In genomic region chr5:120151145-120151544, GRCm38 (mm10) we compare ENCODE assay signal across 14 mouse cellular contexts. TPM values are rescaled to one million over a fixed set of nuclear protein-coding genes. Genes with fewer than 3 reads are reported as not detected.
DNase-seq lines count a peak whose midpoint lies in the region; ATAC-seq and TF ChIP-seq lines count a peak whose summit lies in the region.
"Had no signal": no experiment of that assay in that cellular context is flagged by ENCODE, and none has a peak within 500 bp of the region (broad histone marks: within the 10 kb centered on the region; RNA-seq: fewer than 3 reads in every experiment).

No protein-coding gene starts in this region.

- H3K4me2 ChIP-seq in heart, postnatal 0 days (ENCODE audit: low read depth, low read length) = no peak overlapping the region
- no peak overlapping the region for H3K4me2 ChIP-seq in lung, embryonic 14.5 days
- H3K4me2 ChIP-seq: heart, embryonic 15.5 days; hindbrain, embryonic 15.5 days; kidney, embryonic 15.5 days; lung, embryonic 15.5 days had no signal

- peaks cover 10% of the 10 kb centered on the region for H3K36me3 ChIP-seq in heart, postnatal 0 days (replicated peaks; ENCODE audit: control insufficient read depth, insufficient read depth, low read length)
- H3K36me3 ChIP-seq in lung, embryonic 14.5 days (ENCODE audit: insufficient read depth) = peaks cover 35% of the 10 kb centered on the region; the same call in 1 of the 2 replicates
- no peaks in the 10 kb centered on the region; a peak in 1 of 4 replicates for H3K36me3 ChIP-seq in MEL (ENCODE audit: control insufficient read depth in 1 of 2, insufficient read depth in 2 of 2, low read length in 2 of 2)
- H3K36me3 ChIP-seq in small intestine, adult 2 months (ENCODE audit: control insufficient read depth, insufficient read depth, low read length) = no peaks in the 10 kb centered on the region
- H3K36me3 ChIP-seq: heart, embryonic 15.5 days; hindbrain, embryonic 15.5 days had no signal

- intact Hi-C loops in heart, postnatal 14 days (cut with DNase I) = no loop called here

- no peak overlapping the region for H3K27ac ChIP-seq in heart, postnatal 0 days (ENCODE audit: low read depth)
- H3K27ac ChIP-seq in lung, embryonic 14.5 days (ENCODE audit: low read depth) = no peak overlapping the region
- no peak overlapping the region for H3K27ac ChIP-seq in MEL (ENCODE audit: control insufficient read depth, low read depth, low read length)
- no peak overlapping the region for H3K27ac ChIP-seq in small intestine, adult 2 months (ENCODE audit: insufficient read depth, low read depth, low read length)
- H3K27ac ChIP-seq: heart, embryonic 15.5 days; hindbrain, embryonic 15.5 days; kidney, embryonic 15.5 days; lung, embryonic 15.5 days had no signal

- H3K9me3 ChIP-seq in heart, postnatal 0 days (replicated peaks; ENCODE audit: control insufficient read depth, low read length) = no peaks in the 10 kb centered on the region
- H3K9me3 ChIP-seq in lung, embryonic 14.5 days (ENCODE audit: low read depth, low read length) = no peaks in the 10 kb centered on the region
- H3K9me3 ChIP-seq in MEL (replicated peaks; ENCODE audit: insufficient read depth, low read length) = no peaks in the 10 kb centered on the region
- H3K9me3 ChIP-seq: heart, embryonic 15.5 days; hindbrain, embryonic 15.5 days; kidney, embryonic 15.5 days; lung, embryonic 15.5 days had no signal

- ATAC-seq in heart, postnatal 0 days (ENCODE audit: insufficient read depth, low read depth) = no peak
- ATAC-seq in lung, embryonic 14.5 days (ENCODE audit: insufficient read depth) = no peak

- no peak overlapping the region for H3K9ac ChIP-seq in heart, postnatal 0 days (replicated peaks; ENCODE audit: low read depth, low read length)
- no peak overlapping the region for H3K9ac ChIP-seq in lung, embryonic 14.5 days
- H3K9ac ChIP-seq in MEL (ENCODE audit: control insufficient read depth, low read depth, low read length, poor library complexity, severe bottlenecking) = no peak overlapping the region
- H3K9ac ChIP-seq: heart, embryonic 15.5 days; hindbrain, embryonic 15.5 days; kidney, embryonic 15.5 days; lung, embryonic 15.5 days had no signal

- H3K4me1 ChIP-seq in heart, postnatal 0 days (ENCODE audit: control insufficient read depth, insufficient read depth) = no peaks in the 10 kb centered on the region
- H3K4me1 ChIP-seq in lung, embryonic 14.5 days (ENCODE audit: insufficient read depth) = no peaks in the 10 kb centered on the region
- H3K4me1 ChIP-seq in MEL (ENCODE audit: control insufficient read depth in 1 of 2, insufficient read depth in 2 of 2, low read length in 2 of 2) = no peaks in the 10 kb centered on the region
- no peaks in the 10 kb centered on the region for H3K4me1 ChIP-seq in small intestine, adult 2 months (ENCODE audit: control insufficient read depth, insufficient read depth, insufficient read length, low read length)

- no peak for TF ChIP-seq EP300 in heart, postnatal 0 days (IDR thresholded peaks at IDR 0.05; ENCODE audit: low read depth)
- TF ChIP-seq EP300 in MEL (IDR thresholded peaks at IDR 0.05; ENCODE audit: low read depth in 1 of 2, low read length in 2 of 2) = no peak

- H3K79me2 ChIP-seq in MEL (ENCODE audit: control insufficient read depth, insufficient read depth, low read length, poor library complexity) = no peaks in the 10 kb centered on the region

- no peak; the same call in 1 of the 2 replicates for TF ChIP-seq RAD21 in MEL (IDR thresholded peaks at IDR 0.05; ENCODE audit: low read depth, low read length)

- peak; percentile 23; the same call in 1 of the 2 replicates for TF ChIP-seq CTCF in heart, postnatal 0 days (IDR thresholded peaks at IDR 0.05; ENCODE audit: low read depth)
- TF ChIP-seq CTCF in lung, embryonic 14.5 days (IDR thresholded peaks at IDR 0.05; ENCODE audit: low read depth) = peak; percentile 30
- TF ChIP-seq CTCF in MEL (IDR thresholded peaks at IDR 0.05 in 2 of 3, conservative IDR thresholded peaks at IDR 0.05 in 1 of 3; ENCODE audit: control insufficient read depth in 1 of 3, insufficient read depth in 1 of 3, low read depth in 2 of 3, low read length in 3 of 3, poor library complexity in 1 of 3, severe bottlenecking in 1 of 3) = peak; percentile 27 to 40 (median 39); a peak in 4 of 6 replicates
- TF ChIP-seq CTCF in small intestine, adult 2 months (IDR thresholded peaks at IDR 0.05; ENCODE audit: extremely low read depth, insufficient read length, insufficient replicate concordance, low read depth, low read length) = peak; percentile 8; the same call in 1 of the 2 replicates

- DNase-seq in heart, postnatal 0 days (ENCODE audit: low spot score) = no peak
- no peak for DNase-seq in heart, postnatal 14 days
- DNase-seq in lung, embryonic 14.5 days = peak; percentile 24
- no peak for DNase-seq in lung, postnatal 36 days
- no peak for DNase-seq in MEL (ENCODE audit: low read depth, low spot score)
- no peak for DNase-seq in thymus, postnatal 10 days (ENCODE audit: low spot score in 2 of 2)
- DNase-seq: cerebellum, adult 11-12 months; right cerebral cortex, postnatal 14 days; thymus, adult 18-20 months had no signal

- TF ChIP-seq POLR2A in MEL (IDR thresholded peaks at IDR 0.05; ENCODE audit: control insufficient read depth in 1 of 2, insufficient read depth in 1 of 2, low read depth in 1 of 2, low read length in 2 of 2, poor library complexity in 1 of 2) = no peak
- no peak for TF ChIP-seq POLR2A in small intestine, adult 2 months (IDR thresholded peaks at IDR 0.05; ENCODE audit: low read depth, low read length)

- 79% methylated on average over 4 of the region's 4 CpGs for WGBS in heart, postnatal 0 days
- 76% methylated on average over 4 of the region's 4 CpGs for WGBS in lung, embryonic 14.5 days
- WGBS in small intestine, adult 2 months = 76% methylated on average over 4 of the region's 4 CpGs

- H3K4me3 ChIP-seq in heart, postnatal 0 days (ENCODE audit: low read depth, low read length) = no peak overlapping the region
- H3K4me3 ChIP-seq in lung, embryonic 14.5 days (ENCODE audit: low read depth, low read length) = no peak overlapping the region
- no peak overlapping the region for H3K4me3 ChIP-seq in MEL (ENCODE audit: control insufficient read depth in 1 of 2, insufficient read depth in 1 of 2, low read depth in 2 of 2, low read length in 2 of 2)
- no peak overlapping the region for H3K4me3 ChIP-seq in small intestine, adult 2 months (ENCODE audit: low read depth, low read length)
- H3K4me3 ChIP-seq: heart, embryonic 15.5 days; hindbrain, embryonic 15.5 days; kidney, embryonic 15.5 days; lung, embryonic 15.5 days had no signal

- H3K27me3 ChIP-seq in heart, postnatal 0 days (ENCODE audit: control insufficient read depth, insufficient read depth, low read length) = no peaks in the 10 kb centered on the region
- H3K27me3 ChIP-seq in lung, embryonic 14.5 days (ENCODE audit: insufficient read depth, low read length) = no peaks in the 10 kb centered on the region
- no peaks in the 10 kb centered on the region for H3K27me3 ChIP-seq in MEL (ENCODE audit: control insufficient read depth in 1 of 2, insufficient read depth in 2 of 2, low read length in 2 of 2)
- H3K27me3 ChIP-seq in small intestine, adult 2 months (ENCODE audit: control insufficient read depth, insufficient read depth, low read length) = no peaks in the 10 kb centered on the region
- H3K27me3 ChIP-seq: heart, embryonic 15.5 days; hindbrain, embryonic 15.5 days; kidney, embryonic 15.5 days; lung, embryonic 15.5 days had no signal

TF ChIP-seq in MEL, 35 proteins besides CTCF, POLR2A, EP300 and RAD21:
- TF ChIP-seq MYB (IDR thresholded peaks at IDR 0.05; ENCODE audit: low read depth, low read length) = no peak
- peak; percentile 21; the same call in 1 of the 2 replicates for TF ChIP-seq SMC3 (IDR thresholded peaks at IDR 0.05; ENCODE audit: low read depth, low read length)
- no peak for TF ChIP-seq MXI1 (IDR thresholded peaks at IDR 0.05; ENCODE audit: low read depth, low read length)

RNA-seq across cellular contexts. Expression of gene Rbm19, which starts 34.9 kb away (rescaled TPM):
- 19.5 and 20.8 TPM in 2 replicates for total RNA-seq in heart, postnatal 0 days (2014; rRNA removed; ENCODE audit: low replicate concordance)
- polyA plus RNA-seq in heart, postnatal 0 days (2015; fragmentation: Nextera tagmentation; extraction: Ambion mirVana) = 10.2 and 10.8 TPM in 2 replicates
- 10 to 100 TPM; 17.0 to 18.3 TPM for total RNA-seq in heart, postnatal 14 days (2021)
- 23.0 and 26.9 TPM in 2 replicates for polyA plus RNA-seq in lung, embryonic 14.5 days (2014; fragmentation: Nextera tagmentation; extraction: Ambion mirVana)
- 57.1 and 66.3 TPM in 2 replicates for total RNA-seq in MEL (2012; rRNA removed)
- polyA plus RNA-seq in MEL (2012; ENCODE audit: insufficient read depth in 1 of 2, insufficient read length in 2 of 2, low read depth in 1 of 2, low replicate concordance in 2 of 2, missing spikeins in 1 of 2) = 10 to 100 TPM in 1 of 2 experiments, not detected in 1; 74.3 TPM
- 8.6 and 9.2 TPM in 2 replicates for polyA plus RNA-seq in small intestine, adult 2 months (2012; rRNA removed)
